Mouse (Mus musculus): ENCODE data around the gene A730015C16Rik.

A730015C16Rik gene

GRCm38 (mm10) chr4:108826643-108827042 is 21.8 kb downstream of the A730015C16Rik start:
- DNase-seq: no peak

GRCm38 (mm10) chr4:108826096-108826495 is 22.3 kb downstream of the A730015C16Rik start:
- no peak for DNase-seq

- DNase-seq: no peak
These were observed 22.7 kb downstream of the A730015C16Rik start for GRCm38 (mm10) chr4:108825677-108826076.

- DNase-seq: no peak
These were observed 36.9 kb downstream of the A730015C16Rik start for GRCm38 (mm10) chr4:108811550-108811949.

- no peak for DNase-seq
These were observed 37.3 kb downstream of the A730015C16Rik start for GRCm38 (mm10) chr4:108811142-108811541.

- no peak for DNase-seq
These were observed 44.9 kb downstream of the A730015C16Rik start for GRCm38 (mm10) chr4:108803535-108803934.

- DNase-seq: peak; percentile 79
These were observed 50.2 kb downstream of the A730015C16Rik start for GRCm38 (mm10) chr4:108798083-108798830.

Measured in kidney, adult 18-20 months (tissue).